In genomic region chr6:128120806-128121205, GRCm38 (mm10) we compare ENCODE assay signal across 18 mouse cellular contexts. TPM values are rescaled to one million over a fixed set of nuclear protein-coding genes. Genes with fewer than 3 reads are reported as not detected.
DNase-seq lines count a peak whose midpoint lies in the region; ATAC-seq and TF ChIP-seq lines count a peak whose summit lies in the region.
"Had no signal": no experiment of that assay in that cellular context is flagged by ENCODE, and none has a peak within 500 bp of the region (broad histone marks: within the 10 kb centered on the region; RNA-seq: fewer than 3 reads in every experiment).

No protein-coding gene starts in this region.

- TF ChIP-seq CTCF in hindbrain, postnatal 0 days (IDR thresholded peaks at IDR 0.05; ENCODE audit: low read depth), result no peak
- TF ChIP-seq CTCF in intestine, postnatal 0 days (IDR thresholded peaks at IDR 0.05; ENCODE audit: low read depth), result no peak

- no peak overlapping the region for H3K4me3 ChIP-seq in heart, embryonic 11.5 days (ENCODE audit: low read depth, low read length)
- H3K4me3 ChIP-seq in hindbrain, postnatal 0 days (ENCODE audit: low read length), result no peak overlapping the region
- H3K4me3 ChIP-seq in hindbrain, embryonic 11.5 days (ENCODE audit: low read depth, low read length), result no peak overlapping the region
- no peak overlapping the region for H3K4me3 ChIP-seq in embryonic facial prominence, embryonic 10.5 days
- H3K4me3 ChIP-seq in intestine, postnatal 0 days (ENCODE audit: low read depth, low read length), result no peak overlapping the region
- no peak overlapping the region for H3K4me3 ChIP-seq in forebrain, embryonic 13.5 days
- H3K4me3 ChIP-seq: embryonic facial prominence, embryonic 15.5 days; hindbrain, embryonic 15.5 days; left cerebral cortex, adult 2 months; limb, embryonic 10.5 days; megakaryocyte, embryonic 14.5 days had no signal

- H3K27me3 ChIP-seq in heart, embryonic 11.5 days (ENCODE audit: control insufficient read depth, insufficient read depth, low read length), result no peaks in the 10 kb centered on the region
- H3K27me3 ChIP-seq in hindbrain, postnatal 0 days (ENCODE audit: insufficient read depth, low read length), result no peaks in the 10 kb centered on the region
- no peaks in the 10 kb centered on the region for H3K27me3 ChIP-seq in hindbrain, embryonic 11.5 days (ENCODE audit: control insufficient read depth, insufficient read depth, low read length)
- H3K27me3 ChIP-seq in embryonic facial prominence, embryonic 10.5 days (replicated peaks; ENCODE audit: low read depth, poor library complexity, severe bottlenecking), result no peaks in the 10 kb centered on the region
- H3K27me3 ChIP-seq in intestine, postnatal 0 days (replicated peaks; ENCODE audit: control insufficient read depth, insufficient read depth, low read length), result no peaks in the 10 kb centered on the region
- H3K27me3 ChIP-seq in forebrain, embryonic 13.5 days, result no peaks in the 10 kb centered on the region
- H3K27me3 ChIP-seq: embryonic facial prominence, embryonic 15.5 days; hindbrain, embryonic 15.5 days had no signal

- intact Hi-C loops in heart, postnatal 36 days (cut with DNase I), result no loop called here

- DNase-seq in heart, postnatal 36 days, result no peak
- DNase-seq in hindbrain, postnatal 0 days (ENCODE audit: low spot score), result no peak
- DNase-seq in hindbrain, embryonic 11.5 days (ENCODE audit: low spot score), result no peak
- DNase-seq in embryonic facial prominence, embryonic 10.5 days (ENCODE audit: low spot score), result no peak
- DNase-seq: adrenal gland, adult 2 months; cerebellum, adult 8-10 months; forebrain, postnatal 0 days; kidney, adult 8-10 months; kidney, postnatal 14 days; liver, postnatal 0 days had no signal

- no peaks in the 10 kb centered on the region; the same call in 1 of the 2 replicates for H3K36me3 ChIP-seq in heart, embryonic 11.5 days (ENCODE audit: control insufficient read depth, insufficient read depth, low read length)
- H3K36me3 ChIP-seq in hindbrain, postnatal 0 days (ENCODE audit: insufficient read depth, low read length), result no peaks in the 10 kb centered on the region
- H3K36me3 ChIP-seq in hindbrain, embryonic 11.5 days (ENCODE audit: control insufficient read depth, insufficient read depth, low read length), result no peaks in the 10 kb centered on the region
- H3K36me3 ChIP-seq in embryonic facial prominence, embryonic 10.5 days (replicated peaks), result peaks cover 24% of the 10 kb centered on the region
- no peaks in the 10 kb centered on the region; the same call in 1 of the 2 replicates for H3K36me3 ChIP-seq in intestine, postnatal 0 days (ENCODE audit: control insufficient read depth, insufficient read depth)
- no peaks in the 10 kb centered on the region for H3K36me3 ChIP-seq in forebrain, embryonic 13.5 days (ENCODE audit: poor library complexity, severe bottlenecking)
- H3K36me3 ChIP-seq: embryonic facial prominence, embryonic 15.5 days; hindbrain, embryonic 15.5 days had no signal

- peak overlapping the region; percentile 68 for H3K27ac ChIP-seq in heart, embryonic 11.5 days (ENCODE audit: low read depth, low read length)
- peak overlapping the region; percentile 23; the same call in 1 of the 2 replicates for H3K27ac ChIP-seq in hindbrain, postnatal 0 days
- H3K27ac ChIP-seq in hindbrain, embryonic 11.5 days (ENCODE audit: low read depth, low read length), result no peak overlapping the region
- H3K27ac ChIP-seq in embryonic facial prominence, embryonic 10.5 days (replicated peaks), result peak overlapping the region; percentile 45
- H3K27ac ChIP-seq in intestine, postnatal 0 days (ENCODE audit: low read depth, low read length), result peak overlapping the region; percentile 41; the same call in 1 of the 2 replicates
- no peak overlapping the region for H3K27ac ChIP-seq in forebrain, embryonic 13.5 days
- H3K27ac ChIP-seq: embryonic facial prominence, embryonic 15.5 days; hindbrain, embryonic 15.5 days; limb, embryonic 10.5 days had no signal

- WGBS in heart, embryonic 11.5 days (ENCODE audit: insufficient replicate concordance), result 37% methylated on average over 12 of the region's 12 CpGs
- 65% methylated on average over 12 of the region's 12 CpGs for WGBS in hindbrain, postnatal 0 days
- WGBS in hindbrain, embryonic 11.5 days, result 58% methylated on average over 12 of the region's 12 CpGs
- 76% methylated on average over 12 of the region's 12 CpGs for WGBS in embryonic facial prominence, embryonic 10.5 days
- 75% methylated on average over 12 of the region's 12 CpGs for WGBS in intestine, postnatal 0 days
- 86% methylated on average over 12 of the region's 12 CpGs for WGBS in forebrain, embryonic 13.5 days

- H3K9ac ChIP-seq in heart, embryonic 11.5 days (ENCODE audit: low read depth, low read length), result peak overlapping the region; percentile 46; the same call in 1 of the 2 replicates
- no peak overlapping the region for H3K9ac ChIP-seq in hindbrain, postnatal 0 days (replicated peaks; ENCODE audit: low read length)
- no peak overlapping the region for H3K9ac ChIP-seq in hindbrain, embryonic 11.5 days (ENCODE audit: low read depth, low read length)
- no peak overlapping the region for H3K9ac ChIP-seq in intestine, postnatal 0 days (ENCODE audit: low read depth, low read length)
- no peak overlapping the region for H3K9ac ChIP-seq in forebrain, embryonic 13.5 days
- H3K9ac ChIP-seq: embryonic facial prominence, embryonic 15.5 days; forebrain, postnatal 0 days; hindbrain, embryonic 15.5 days; liver, postnatal 0 days had no signal

- 0 out of 2 replicates have a peak, but pooled peaks have one; percentile 16 for ATAC-seq in heart, embryonic 11.5 days (replicated peaks; ENCODE audit: insufficient number of reproducible peaks, low FRiP score, low TSS enrichment)
- no peak for ATAC-seq in hindbrain, postnatal 0 days
- no peak for ATAC-seq in hindbrain, embryonic 11.5 days (ENCODE audit: low FRiP score)
- ATAC-seq in intestine, postnatal 0 days, result no peak
- no peak for ATAC-seq in forebrain, embryonic 13.5 days
- ATAC-seq: liver, postnatal 0 days had no signal

- no peaks in the 10 kb centered on the region for H3K9me3 ChIP-seq in heart, embryonic 11.5 days (replicated peaks; ENCODE audit: control insufficient read depth, low read length)
- H3K9me3 ChIP-seq in hindbrain, postnatal 0 days (ENCODE audit: low read length), result no peaks in the 10 kb centered on the region
- H3K9me3 ChIP-seq in hindbrain, embryonic 11.5 days (ENCODE audit: control insufficient read depth, low read length), result no peaks in the 10 kb centered on the region
- H3K9me3 ChIP-seq in embryonic facial prominence, embryonic 10.5 days, result no peaks in the 10 kb centered on the region
- no peaks in the 10 kb centered on the region for H3K9me3 ChIP-seq in intestine, postnatal 0 days (ENCODE audit: control insufficient read depth)
- no peaks in the 10 kb centered on the region for H3K9me3 ChIP-seq in forebrain, embryonic 13.5 days (replicated peaks)
- H3K9me3 ChIP-seq: embryonic facial prominence, embryonic 15.5 days; hindbrain, embryonic 15.5 days; limb, embryonic 10.5 days; megakaryocyte, embryonic 14.5 days had no signal

- H3K4me1 ChIP-seq in heart, embryonic 11.5 days (ENCODE audit: control insufficient read depth, insufficient read depth, low read length), result peaks cover 68% of the 10 kb centered on the region
- peaks cover 11% of the 10 kb centered on the region; the same call in 1 of the 2 replicates for H3K4me1 ChIP-seq in hindbrain, postnatal 0 days (ENCODE audit: insufficient read depth, low read length)
- no peaks in the 10 kb centered on the region for H3K4me1 ChIP-seq in hindbrain, embryonic 11.5 days (replicated peaks; ENCODE audit: control insufficient read depth, insufficient read depth, low read length)
- peaks cover 62% of the 10 kb centered on the region for H3K4me1 ChIP-seq in embryonic facial prominence, embryonic 10.5 days
- 0 out of 2 replicates have a peak, but pooled peaks cover 5% of the 10 kb centered on the region for H3K4me1 ChIP-seq in intestine, postnatal 0 days (replicated peaks; ENCODE audit: control insufficient read depth, insufficient read depth, low read length)
- H3K4me1 ChIP-seq in forebrain, embryonic 13.5 days, result 0 out of 2 replicates have a peak, but pooled peaks cover 5% of the 10 kb centered on the region

- H3K4me2 ChIP-seq in heart, embryonic 11.5 days, result peak overlapping the region; percentile 32; the same call in 1 of the 2 replicates
- no peak overlapping the region for H3K4me2 ChIP-seq in hindbrain, postnatal 0 days (ENCODE audit: low read depth, low read length)
- no peak overlapping the region for H3K4me2 ChIP-seq in hindbrain, embryonic 11.5 days (replicated peaks; ENCODE audit: low read depth, low read length)
- no peak overlapping the region for H3K4me2 ChIP-seq in intestine, postnatal 0 days (replicated peaks; ENCODE audit: low read depth)
- no peak overlapping the region for H3K4me2 ChIP-seq in forebrain, embryonic 13.5 days
- H3K4me2 ChIP-seq: embryonic facial prominence, embryonic 15.5 days; hindbrain, embryonic 15.5 days had no signal

RNA-seq across cellular contexts. Expression of gene Tspan9, which starts 22.6 kb away (rescaled TPM):
- polyA plus RNA-seq in heart, embryonic 11.5 days (2014; fragmentation: Nextera tagmentation; extraction: Ambion mirVana), result 130 and 148 TPM in 2 replicates
- 100 to 1,000 TPM in 1 of 2 experiments, 10 to 100 TPM in 1; 80.9 to 113 TPM for total RNA-seq in heart, postnatal 36 days (2021)
- 177 and 266 TPM in 2 replicates for total RNA-seq in hindbrain, postnatal 0 days (2014; rRNA removed)
- 70.1 and 73.8 TPM in 2 replicates for polyA plus RNA-seq in hindbrain, postnatal 0 days (2015; fragmentation: Nextera tagmentation; extraction: Ambion mirVana)
- 46.2 and 48.9 TPM in 2 replicates for polyA plus RNA-seq in hindbrain, embryonic 11.5 days (2014; fragmentation: Nextera tagmentation; extraction: Ambion mirVana)
- 69.3 and 69.7 TPM in 2 replicates for polyA plus RNA-seq in embryonic facial prominence, embryonic 10.5 days (2016; fragmentation: Nextera tagmentation; extraction: Ambion mirVana)
- 49.8 and 55.5 TPM in 2 replicates for polyA plus RNA-seq in intestine, postnatal 0 days (2015; fragmentation: Nextera tagmentation; extraction: Ambion mirVana)
- 20.6 and 30.4 TPM in 2 replicates for polyA plus RNA-seq in forebrain, embryonic 13.5 days (2015; fragmentation: Nextera tagmentation; extraction: Ambion mirVana)

Comparison
In these comparisons a context has a peak if more than half of its experiments do, and no peak if none do; other contexts are left out.
1. H3K27ac ChIP-seq: peak in heart, embryonic 11.5 days (single experiment), hindbrain, postnatal 0 days (single experiment), embryonic facial prominence, embryonic 10.5 days (single experiment) and intestine, postnatal 0 days (single experiment); none in hindbrain, embryonic 11.5 days (single experiment) and forebrain, embryonic 13.5 days (single experiment).